Mouse (Mus musculus) E14TG2a.4 (cell line): Measurements from ENCODE around the gene Rpl10-ps3.

Source experiments
- CTCF ChIP-seq: conservative IDR thresholded peaks from 2 replicates; pipeline ENCODE4 v1.5.1; 2014; ENCODE audit warnings: low read length
- POU5F1 ChIP-seq: IDR thresholded peaks from 2 replicates; pipeline ENCODE4 v1.6.1; 2014; ENCODE audit warnings: low read length, borderline replicate concordance

- TF ChIP-seq CTCF (no peak), POU5F1 (no peak)
Observed at GRCm38 (mm10) chr9:50363259-50363658, 18.5 kb upstream of the Rpl10-ps3 start.
